Mouse (Mus musculus) testis, adult 2 months (tissue): ENCODE results near the gene Sae1.
A peak's percentile ranks its signal among the peaks of the same experiment; 100 is the strongest.

Source experiments
- CTCF ChIP-seq: fragments of 200-500 bp; IDR thresholded peaks from 2 replicates; pipeline ENCODE4 v1.5.1; 2012; ENCODE audit warnings: low read depth, mild to moderate bottlenecking, inconsistent platforms, low read length, moderate library complexity; ENCODE audit not compliant: control insufficient read depth, insufficient read depth, insufficient replicate concordance
- POLR2A ChIP-seq: fragments of 200-500 bp; IDR thresholded peaks from 2 replicates; pipeline ENCODE4 v1.6.1; 2012; ENCODE audit warnings: low read depth, mild to moderate bottlenecking, inconsistent platforms, low read length, moderate library complexity; ENCODE audit not compliant: control insufficient read depth

DNA sequence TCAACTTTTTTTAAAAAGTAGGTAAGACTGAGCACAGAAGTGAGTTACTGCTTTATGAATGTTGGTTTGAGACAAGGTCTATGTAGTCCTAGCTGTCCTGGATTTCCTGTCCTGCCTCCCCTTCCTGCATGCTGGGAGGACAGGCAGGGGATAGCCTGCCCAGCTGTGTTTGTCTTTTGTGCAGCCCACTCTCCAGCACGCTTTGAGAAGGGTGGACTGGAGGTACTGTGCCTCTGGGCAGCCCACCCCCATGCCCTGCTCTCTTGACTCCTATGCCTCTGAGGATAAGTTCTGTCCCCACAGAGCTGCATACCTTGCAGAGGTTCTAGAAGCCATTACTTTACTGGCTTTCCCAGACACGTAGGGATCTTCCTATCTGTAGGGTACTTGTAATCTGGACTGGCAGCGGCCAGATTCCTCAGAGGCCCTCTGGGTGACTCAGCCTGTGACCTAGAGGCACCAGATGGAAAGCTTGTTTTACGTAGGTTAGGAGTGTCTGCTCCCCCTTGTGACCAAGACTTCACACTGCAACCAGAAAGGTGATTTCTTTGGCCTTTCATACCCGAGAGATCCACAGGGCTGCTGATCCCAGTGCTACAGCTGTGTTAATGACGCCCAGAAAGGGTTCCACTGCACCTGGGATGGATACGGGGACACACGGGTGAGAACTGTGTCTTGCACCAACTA lies 61.5 kb downstream of the Sae1 start:
- TF ChIP-seq CTCF (peak; percentile 15; the same call in 1 of the 2 replicates), POLR2A (no peak)
